Mouse (Mus musculus) large intestine, adult 2 months (tissue): Measurements from ENCODE around the gene Prkcd. TPM values are rescaled to one million over a fixed set of nuclear protein-coding genes. Genes with fewer than 3 reads are reported as not detected.

Experiments
- DNase-seq: peaks from one replicate; pipeline ENCODE4 v3.0.0-alpha.2; 2012; ENCODE audit warnings: low read depth, low spot score
- WGBS: fragments of 180-500 bp; shearing (Covaris S2); methylation state at CpG from one replicate; pipeline ENCODE4 v1.1.7; 2018; 5-methylcytosine and 5-hydroxymethylcytosine counted together
- polyA plus RNA-seq: library from polyadenylated mRNA; depleted of rRNA; stranded (reverse); fragments of >200 nt; gene quantifications from 2 replicates; pipeline ENCODE4 v1.2.3, GENCODE M21; 2012; rRNA removed

Gene Prkcd
- polyA plus RNA-seq, result 130 and 229 TPM in 2 replicates

DNA sequence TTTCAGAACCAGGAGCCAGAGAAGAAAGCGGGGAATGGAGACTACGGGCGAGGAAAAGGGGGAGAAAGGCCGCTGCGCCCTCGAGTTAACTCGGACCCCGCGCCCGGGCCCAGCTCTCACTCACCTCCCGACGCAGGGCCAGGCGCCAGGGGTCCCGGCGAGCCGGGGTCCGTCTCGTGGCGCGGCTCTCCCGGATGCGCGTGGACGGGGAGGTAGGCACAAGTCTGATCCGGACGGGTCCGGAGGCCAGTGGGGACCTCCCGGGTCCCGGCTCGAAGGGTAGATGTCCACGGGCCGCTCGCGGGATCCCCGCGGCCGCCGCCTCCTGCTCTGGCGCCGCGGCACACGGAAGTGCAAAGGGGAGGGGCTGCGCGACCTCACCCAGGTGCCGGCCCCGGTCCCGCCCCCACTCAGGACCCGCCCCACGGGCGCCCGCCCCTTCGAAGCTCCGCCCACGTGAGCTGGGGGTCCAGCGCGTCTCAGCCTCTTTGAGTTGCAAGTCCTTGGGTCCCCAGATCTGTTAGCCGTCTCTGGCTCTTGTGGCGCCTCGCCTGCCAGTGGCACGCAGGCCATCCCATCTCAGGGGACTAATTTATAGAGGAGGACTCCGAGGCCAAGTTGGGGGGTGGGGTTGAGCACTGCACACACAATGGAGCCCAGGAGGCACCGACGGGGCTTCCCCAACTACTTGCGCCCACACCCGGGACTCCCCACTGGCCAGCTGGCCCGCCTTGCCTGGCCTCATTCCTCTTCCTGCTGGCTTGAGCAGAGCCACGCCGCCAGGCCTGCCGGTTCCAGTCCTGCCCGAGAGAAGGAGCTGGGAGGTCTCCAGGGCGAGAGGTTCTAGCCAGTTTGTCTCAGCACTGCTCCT lies at the start of gene Prkcd:
Gene Prkcd, minus strand, starts transcription at position 355 of the 871 bp plus-strand sequence.
- no peak for DNase-seq
- WGBS, result under 1% methylated on average over 69 of the region's 71 CpGs

DNA sequence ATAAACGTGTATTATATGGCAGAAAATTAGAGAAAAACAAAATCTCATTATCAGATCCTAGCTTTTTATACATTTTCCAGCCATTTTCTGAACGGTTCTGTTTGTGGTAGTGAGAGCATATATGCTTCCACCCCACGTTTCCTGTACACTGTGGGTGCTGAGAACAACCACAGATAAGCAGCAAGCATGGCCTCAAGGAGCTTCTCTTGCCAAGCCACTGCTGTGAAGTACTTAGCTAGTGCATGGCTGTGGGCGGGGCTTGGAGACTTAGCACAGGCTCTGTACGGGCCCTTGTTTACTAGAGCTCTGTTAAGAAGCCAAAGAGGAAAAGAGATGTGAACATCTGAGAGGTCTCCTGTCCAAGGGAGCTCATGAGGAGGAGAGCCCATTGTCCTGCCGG lies 48.9 kb upstream of the Prkcd start:
- 65% methylated on average over 6 of the region's 6 CpGs for WGBS
- DNase-seq, result no peak

DNA sequence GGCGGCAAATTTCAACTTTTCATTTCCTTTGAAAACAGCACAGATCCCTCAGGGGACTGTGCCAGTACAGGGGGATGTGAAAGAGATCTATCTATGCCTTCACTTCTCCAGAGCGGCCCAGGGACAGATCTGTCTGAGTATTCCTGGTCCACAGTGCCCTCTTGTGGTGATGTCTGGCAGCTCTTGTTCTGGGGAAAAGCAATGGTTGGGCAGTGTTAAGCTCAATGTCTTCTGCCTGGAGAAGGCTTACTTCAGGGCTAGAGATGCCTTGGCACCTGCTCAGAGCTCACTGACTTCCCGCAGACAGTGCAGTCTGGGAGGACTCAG lies 45.9 kb upstream of the Prkcd start:
- peak; percentile 76 for DNase-seq
- 6% methylated on average over 3 of the region's 3 CpGs for WGBS

DNA sequence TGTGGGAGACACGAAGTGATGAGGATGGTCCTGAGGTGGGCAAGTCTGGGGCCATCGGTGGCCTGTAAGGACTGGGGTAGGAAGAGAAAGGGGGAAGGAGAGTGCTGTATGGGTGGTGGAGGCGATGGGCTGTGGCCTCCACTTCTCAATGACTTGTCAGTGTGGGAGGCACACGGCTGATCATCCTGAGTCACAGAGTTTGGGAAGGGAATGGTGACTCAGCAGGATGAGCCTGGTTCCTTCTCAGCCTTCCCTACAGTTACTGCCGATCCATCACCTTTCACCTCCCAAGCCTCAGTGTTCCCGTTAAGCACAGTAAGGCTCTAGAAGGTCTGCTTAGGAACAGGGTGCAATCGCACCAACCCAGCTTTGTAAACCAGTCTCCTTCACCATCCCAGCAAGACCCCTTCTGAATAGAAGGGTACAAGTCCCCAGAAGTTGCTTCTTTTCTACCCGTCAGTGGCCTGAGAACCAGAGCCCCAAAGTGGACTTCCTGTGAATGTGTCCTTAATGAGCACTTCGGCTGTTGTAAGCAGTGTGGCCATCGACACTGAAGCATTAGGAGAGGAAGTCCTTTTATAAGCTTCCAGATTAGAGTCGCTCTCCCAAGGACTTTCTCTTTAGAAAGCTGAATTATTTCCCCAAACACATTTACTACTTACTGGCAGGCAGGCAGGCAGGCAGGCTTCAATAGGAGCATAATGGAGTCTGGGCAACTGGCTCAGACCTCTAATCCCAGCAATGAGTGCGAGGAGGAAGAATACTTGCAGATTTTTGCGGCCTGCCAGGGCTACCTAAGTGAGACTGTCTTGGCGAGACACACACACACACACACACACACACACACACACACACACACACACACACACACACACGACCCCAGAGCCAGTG lies 45.3 kb upstream of the Prkcd start:
- no peak for DNase-seq
- WGBS, result 68% methylated on average over 15 of the region's 15 CpGs

DNA sequence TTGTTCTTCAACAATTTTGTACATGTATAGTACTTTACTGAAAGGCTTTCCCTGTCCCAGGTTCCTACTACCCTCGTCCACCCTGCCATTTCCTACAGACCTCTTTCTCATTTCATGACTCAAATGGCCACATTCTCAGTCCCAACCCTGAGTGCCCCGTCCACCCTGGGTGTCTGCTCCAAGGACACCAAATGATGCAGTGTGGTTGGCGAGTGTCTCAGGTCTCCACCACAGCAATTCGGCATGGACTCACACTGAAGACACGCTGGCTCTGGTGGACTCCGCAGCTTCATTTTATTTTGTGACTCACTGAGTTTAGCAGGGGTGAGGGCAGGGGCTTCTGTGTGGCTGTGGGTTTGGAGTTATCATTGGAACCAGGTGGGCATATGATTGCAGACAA lies 44.2 kb upstream of the Prkcd start:
- 94% methylated on average over 6 of the region's 6 CpGs for WGBS
- no peak for DNase-seq

DNA sequence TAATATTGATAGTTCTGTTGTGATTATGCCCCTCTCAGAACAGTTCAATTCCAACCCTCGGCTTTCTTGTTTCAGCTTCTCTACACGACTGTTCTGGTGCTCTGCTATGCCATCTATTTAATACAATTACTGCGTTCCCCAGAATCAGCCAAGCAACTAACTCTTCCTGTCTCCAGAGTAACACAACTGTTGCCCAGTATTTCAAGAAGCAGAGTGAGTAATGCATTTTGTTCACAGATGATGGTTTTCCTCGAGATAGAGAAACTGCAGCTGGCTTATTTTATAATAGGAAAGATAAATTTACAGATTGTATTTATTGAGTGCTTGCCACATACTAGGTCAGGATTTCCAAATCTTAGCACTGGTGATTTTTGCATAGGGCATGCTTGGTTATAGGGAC lies 40.6 kb upstream of the Prkcd start:
- WGBS, result 43% methylated on average over 4 of the region's 4 CpGs

DNA sequence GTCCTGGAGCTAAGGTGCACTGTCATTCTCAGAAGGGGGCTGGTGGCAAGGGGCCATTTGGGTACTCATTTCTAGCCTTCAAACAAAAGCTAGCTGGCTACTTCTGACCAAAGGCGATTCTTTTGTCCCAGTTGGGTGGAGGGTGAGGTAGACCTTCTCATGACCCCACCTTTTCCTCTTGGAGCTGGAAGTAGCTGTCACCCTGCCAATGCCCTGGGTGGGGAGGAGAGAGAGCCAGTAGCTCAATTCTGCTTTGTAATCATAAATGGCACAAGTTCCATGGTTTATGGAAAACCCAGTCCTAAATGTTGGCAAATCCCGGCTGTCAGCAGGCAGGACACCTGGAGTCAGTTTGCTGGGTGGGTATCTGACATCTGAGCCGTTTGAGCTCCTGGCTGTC lies 40.1 kb upstream of the Prkcd start:
- DNase-seq, result no peak
- WGBS, result 27% methylated on average over 3 of the region's 3 CpGs

More for the DNA sequence above, 40.6 kb upstream of the Prkcd start:
- no peak for DNase-seq

DNA sequence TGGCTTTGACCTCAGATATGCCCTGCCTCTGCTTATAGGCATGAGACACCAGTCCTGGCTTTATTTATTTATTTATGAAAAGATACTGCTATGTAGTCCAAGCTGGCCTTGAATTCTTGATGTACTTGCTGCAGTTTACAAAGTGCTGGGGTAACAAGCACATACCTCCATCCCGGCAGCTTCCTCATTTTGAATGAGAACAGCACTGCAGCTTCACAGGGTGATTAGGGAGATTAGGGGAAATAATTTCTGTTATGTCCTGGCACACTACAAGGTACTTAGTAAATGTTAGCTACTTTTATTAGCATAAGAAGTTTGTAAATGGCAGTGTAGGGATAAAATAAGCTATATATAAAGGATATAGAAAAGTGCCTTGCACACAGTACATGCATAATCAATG lies 29.5 kb upstream of the Prkcd start:
- WGBS, result 86% methylated on average over 1 of the region's 1 CpGs
- no peak for DNase-seq

DNA sequence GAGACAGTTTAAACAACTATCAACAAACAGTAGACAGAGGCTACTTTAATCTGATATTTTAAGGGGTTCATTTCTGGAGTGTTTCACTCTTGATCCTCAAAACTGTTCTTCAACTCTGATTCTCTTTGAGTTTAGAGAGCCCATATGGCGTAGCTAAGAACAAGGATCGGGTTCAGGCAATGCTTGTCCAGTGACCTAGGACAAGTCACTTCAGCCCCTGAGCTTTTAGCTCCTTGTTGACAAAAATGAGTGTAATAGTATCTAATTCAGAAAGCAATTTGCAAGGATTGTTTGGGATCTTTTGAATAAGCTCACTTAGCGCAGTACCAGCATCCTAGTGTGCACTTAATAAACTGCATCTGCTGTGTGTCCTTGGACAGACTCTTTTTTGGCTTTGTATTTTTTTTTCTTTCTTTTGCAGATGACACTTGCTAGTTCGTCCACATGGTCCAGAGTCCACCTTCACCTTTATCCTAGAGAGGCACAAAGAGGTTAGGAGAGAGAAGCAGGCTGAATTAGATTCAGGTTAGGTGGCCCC lies 28.8 kb upstream of the Prkcd start:
- 19% methylated on average over 4 of the region's 4 CpGs for WGBS
- DNase-seq, result no peak

DNA sequence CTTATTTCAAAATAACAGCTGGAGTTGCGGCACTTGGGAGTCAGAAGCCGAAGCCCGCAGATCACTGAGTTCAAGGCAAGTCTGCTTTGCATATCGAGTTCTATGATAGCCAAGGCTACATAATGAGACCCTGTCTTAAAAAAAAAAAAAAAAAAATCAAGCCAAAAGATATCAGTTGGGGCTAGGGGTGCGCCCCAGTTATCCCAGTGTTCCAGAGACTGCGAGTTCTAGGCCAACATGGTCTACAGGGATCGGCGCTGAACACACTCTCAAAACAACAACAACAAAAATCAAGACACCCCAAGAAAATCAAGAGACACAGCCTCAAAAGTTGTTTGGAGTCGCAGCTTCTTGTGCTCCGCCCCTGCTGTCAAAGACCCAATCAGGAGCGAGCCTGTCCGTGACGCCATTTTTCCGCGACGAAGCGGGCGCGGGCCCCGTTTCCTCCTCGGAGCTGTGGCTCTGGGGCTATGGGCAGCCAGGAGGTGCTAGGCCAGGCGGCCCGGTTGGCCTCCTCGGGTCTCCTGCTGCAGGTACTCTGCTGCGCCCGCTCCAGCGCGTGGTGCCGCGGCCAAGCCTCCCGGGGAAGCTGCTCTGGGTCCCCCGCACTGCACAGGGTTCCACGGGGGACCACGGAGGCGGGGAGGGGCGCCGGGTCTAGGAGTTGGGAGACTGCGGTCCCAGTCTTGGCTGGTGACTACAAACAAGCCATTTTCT lies 28.1 kb upstream of the Prkcd start, which contains the start of gene Rft1:
Gene Rft1, plus strand, starts transcription at position 418 of the 717 bp plus-strand sequence.
- peak; percentile 83 for DNase-seq
- WGBS, result 2% methylated on average over 38 of the region's 38 CpGs

DNA sequence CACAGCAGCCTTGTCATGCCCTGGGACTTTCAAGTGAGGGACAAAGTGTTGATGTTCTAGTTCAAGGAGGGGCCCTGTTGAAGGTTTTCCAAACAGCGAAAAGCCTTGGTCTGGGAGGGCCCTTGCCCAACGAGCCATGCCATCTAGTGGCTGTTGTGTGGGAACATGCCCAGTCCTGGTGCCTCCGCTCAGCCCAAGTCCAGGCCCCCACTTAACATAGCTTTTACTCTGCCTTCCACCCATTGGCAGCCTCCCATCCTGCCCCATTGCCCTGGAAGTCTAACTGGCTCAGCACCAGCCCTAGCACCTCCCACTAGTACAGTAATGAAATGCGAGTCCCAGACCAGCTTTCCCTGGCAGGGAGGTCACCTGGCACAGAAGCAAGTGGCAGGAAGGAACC lies 25.0 kb upstream of the Prkcd start:
- DNase-seq, result peak; percentile 75
- 6% methylated on average over 4 of the region's 4 CpGs for WGBS

DNA sequence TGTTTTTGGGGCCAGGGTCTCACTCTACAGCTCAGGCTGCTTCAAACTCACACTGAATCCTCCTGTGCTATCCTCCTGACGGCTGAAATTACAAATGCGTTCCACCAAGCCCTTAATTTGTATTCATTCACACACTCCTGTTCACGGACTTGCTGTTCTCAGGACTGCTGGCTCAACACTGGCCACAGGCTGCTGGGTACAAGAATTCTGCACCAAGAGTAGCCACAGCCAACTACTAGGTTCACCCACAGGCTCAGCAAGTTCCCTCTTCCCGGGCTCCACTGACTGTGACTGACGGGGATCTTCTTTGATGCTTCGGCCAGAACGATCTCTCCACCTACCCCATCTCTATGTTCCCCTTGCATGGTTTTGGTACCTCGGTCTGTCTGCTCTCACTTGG lies 23.7 kb upstream of the Prkcd start:
- DNase-seq, result no peak
- 94% methylated on average over 8 of the region's 8 CpGs for WGBS

DNA sequence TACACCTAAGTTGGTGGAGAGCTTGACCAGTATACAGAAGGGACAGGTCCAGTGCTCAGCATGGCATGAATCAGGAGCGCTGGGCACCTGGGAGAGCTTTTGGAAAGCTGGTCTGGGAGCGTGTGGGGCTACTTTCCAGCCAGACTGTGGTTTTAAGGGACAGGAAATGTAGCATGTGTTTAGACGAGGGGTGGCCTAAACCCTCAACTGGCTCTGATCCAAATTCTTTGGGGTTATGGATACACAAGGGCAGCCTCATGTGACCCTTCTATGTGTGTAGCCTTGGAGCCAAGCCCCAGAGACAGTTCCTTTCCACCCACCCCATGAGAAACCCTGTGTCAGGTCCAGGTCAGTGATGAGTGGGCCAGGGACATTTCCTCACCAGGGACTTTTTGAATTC lies 22.5 kb upstream of the Prkcd start:
- 56% methylated on average over 3 of the region's 3 CpGs for WGBS

DNA sequence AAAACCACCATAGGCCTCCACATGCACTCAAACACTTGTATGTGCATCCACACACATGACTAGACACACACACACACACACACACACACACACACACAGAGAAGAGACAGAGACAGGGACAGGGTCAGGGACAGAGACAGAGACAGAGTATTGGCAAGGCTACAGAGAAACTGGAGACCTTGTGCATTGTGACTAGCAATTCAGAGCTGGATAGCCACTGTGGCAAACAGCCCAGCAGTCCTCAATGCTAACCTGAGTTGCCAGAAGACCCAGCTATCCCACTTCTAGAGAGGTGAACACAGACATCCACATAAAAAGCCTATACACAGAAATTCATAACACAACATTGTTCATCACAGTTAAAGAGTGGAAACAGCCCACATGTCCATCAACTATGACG lies 20.5 kb upstream of the Prkcd start:
- DNase-seq, result no peak
- 10% methylated on average over 1 of the region's 1 CpGs for WGBS

More for the DNA sequence above, 22.5 kb upstream of the Prkcd start:
- no peak for DNase-seq

DNA sequence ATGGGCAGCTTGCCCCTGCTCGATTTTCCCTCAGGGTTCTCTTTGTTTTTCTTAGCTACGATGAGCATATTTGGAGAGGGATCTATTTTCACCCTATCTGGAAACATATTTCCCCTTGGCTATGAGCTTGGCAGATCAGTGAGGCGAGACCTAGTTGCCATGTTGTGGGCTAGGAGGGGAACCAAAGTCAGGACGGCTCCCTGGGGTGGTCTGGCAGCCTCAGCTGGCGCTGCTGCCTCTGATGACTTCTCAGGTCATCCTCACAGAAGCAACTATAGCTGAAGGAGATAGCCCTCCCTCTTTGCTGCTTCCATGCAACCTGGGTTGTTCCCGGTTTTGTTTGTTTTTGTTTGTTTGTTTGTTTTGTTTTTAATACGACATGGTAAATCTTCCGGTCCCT lies 19.1 kb upstream of the Prkcd start:
- 67% methylated on average over 8 of the region's 8 CpGs for WGBS
- no peak for DNase-seq

DNA sequence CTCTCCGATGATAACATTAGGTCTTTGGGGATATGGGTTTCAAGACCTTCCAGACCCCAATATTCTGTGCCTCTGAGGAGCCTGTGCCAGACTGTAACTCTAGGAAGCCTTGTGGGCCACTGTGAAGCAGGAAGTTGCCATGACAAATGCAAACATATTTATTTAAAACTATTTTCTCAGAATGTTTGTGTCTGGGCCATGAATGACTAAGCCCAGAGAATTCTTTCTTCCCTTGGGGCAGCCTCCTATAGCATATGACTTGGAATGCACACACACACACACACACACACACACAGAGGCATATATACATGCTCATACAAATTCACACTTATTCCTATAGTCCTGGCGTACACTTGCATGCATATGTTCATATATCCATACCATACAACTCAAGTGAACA lies 18.0 kb upstream of the Prkcd start:
- 95% methylated on average over 2 of the region's 2 CpGs for WGBS
- no peak for DNase-seq

DNA sequence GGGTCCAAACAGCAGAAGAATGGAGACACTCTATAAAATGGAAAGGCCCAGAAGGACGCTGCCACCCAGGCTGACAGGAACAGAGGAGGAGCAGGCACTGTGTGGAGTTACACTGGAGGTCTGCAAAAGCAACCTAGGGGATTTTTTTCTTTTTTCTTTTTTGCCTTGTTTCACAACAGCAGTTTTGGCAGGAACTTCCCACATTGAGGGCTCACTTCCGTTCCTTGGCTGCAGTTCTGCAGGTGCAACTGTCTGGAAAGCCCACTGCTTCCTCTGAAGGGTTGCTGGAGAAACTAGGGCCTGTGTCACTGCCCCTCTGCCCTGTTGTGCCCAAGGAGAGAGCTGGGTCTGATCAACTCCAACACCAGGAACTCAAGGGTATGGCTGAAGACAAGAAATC lies 15.7 kb upstream of the Prkcd start:
- no peak for DNase-seq
- WGBS, result 68% methylated on average over 2 of the region's 2 CpGs

DNA sequence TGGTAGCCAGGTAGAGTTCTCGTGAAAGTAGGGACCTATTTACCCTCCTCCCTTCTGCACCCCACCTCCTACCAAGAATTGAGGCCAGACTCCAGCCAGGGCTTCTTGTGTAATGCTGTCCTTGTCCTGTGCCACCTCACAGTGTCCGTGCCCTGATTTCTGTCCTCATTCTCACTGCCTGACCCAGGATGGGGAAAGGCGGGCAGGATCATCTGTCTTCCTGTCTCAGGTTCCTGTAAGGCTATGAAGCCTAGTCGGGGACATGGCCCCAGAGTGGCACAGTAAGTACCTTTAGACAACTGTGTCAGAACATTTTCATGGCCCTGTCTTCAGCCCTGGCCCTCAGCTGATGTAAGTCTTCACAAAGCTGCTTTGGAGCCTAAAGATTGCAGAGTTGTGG lies 12.7 kb upstream of the Prkcd start:
- DNase-seq, result no peak
- 84% methylated on average over 4 of the region's 4 CpGs for WGBS

DNA sequence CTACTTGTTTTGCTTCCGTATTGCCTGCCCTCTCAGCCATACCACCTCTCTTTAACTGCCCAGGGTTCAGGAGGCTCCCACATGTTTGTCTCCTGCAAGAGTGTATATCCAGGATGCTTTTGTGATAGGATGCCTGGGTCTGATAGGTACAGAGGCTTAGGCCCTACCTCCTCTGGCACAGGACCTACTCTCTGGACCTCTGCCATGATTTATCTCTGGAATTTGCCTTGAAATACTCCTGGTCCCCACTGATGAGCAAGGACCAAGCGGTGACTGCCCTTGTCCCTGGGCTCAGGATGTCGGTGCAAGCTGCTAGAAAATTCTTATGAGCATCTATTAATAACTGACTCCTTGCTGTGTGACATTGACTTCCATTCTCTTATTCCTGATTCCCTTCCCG lies 12.0 kb upstream of the Prkcd start:
- DNase-seq, result no peak
- WGBS, result 55% methylated on average over 4 of the region's 4 CpGs

DNA sequence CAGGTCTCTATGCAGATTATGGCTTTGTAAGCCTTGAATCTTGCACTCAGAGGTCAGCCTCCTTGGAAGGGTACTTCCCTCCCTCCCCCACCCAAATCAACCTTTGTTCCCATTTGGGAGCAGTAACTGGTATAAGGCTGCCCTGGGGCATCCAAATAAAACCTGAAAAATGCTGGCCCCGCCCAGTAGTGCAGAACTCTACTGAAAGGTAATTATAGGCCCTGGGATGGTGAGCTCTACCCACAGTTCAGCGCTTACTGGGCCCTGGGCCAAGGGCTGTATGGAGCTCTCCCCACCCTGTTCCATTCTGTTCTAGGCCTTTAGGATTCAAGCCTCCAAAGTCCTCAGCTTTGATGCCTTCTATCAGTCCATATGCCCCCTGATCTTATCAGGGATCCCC lies 11.1 kb upstream of the Prkcd start:
- peak; percentile 98 for DNase-seq
- WGBS, result 39% methylated on average over 2 of the region's 2 CpGs
